Mouse (Mus musculus) intestine, embryonic 16.5 days (tissue): ENCODE measurements around the gene Klk14. TPM values are rescaled to one million over a fixed set of nuclear protein-coding genes. Genes with fewer than 3 reads are reported as not detected.

Experiments used
- ATAC-seq: fragments of 200-750 bp; cut with Nextera tagmentation; 2 replicates; pipeline ENCODE4 v1.8.0; 2017; ENCODE audit warnings: moderate TSS enrichment, moderate library complexity
- H3K27ac ChIP-seq: fragments of 300-500 bp; sonication (generic); 2 replicates; pipeline ENCODE4 v1.5.1; 2014; ENCODE audit warnings: mild to moderate bottlenecking, low read length
- H3K27me3 ChIP-seq: fragments of 300-500 bp; sonication (generic); replicated peaks from 2 replicates; pipeline ENCODE4 v1.6.1; 2014; ENCODE audit warnings: low read length, control low read depth, mixed read lengths; ENCODE audit not compliant: control insufficient read depth, insufficient read depth
- H3K36me3 ChIP-seq: fragments of 300-500 bp; sonication (generic); 2 replicates; pipeline ENCODE4 v1.6.1; 2014; ENCODE audit warnings: low read length, control low read depth; ENCODE audit not compliant: control insufficient read depth, insufficient read depth
- H3K4me1 ChIP-seq: fragments of 300-500 bp; sonication (generic); 2 replicates; pipeline ENCODE4 v1.6.1; 2014; ENCODE audit warnings: low read length, control low read depth, mixed read lengths; ENCODE audit not compliant: control insufficient read depth, insufficient read depth
- H3K4me2 ChIP-seq: fragments of 300-500 bp; sonication (generic); 2 replicates; pipeline ENCODE4 v1.6.1; 2014; ENCODE audit warnings: low read depth, low read length, control low read depth
- H3K4me3 ChIP-seq: fragments of 300-500 bp; sonication (generic); 2 replicates; pipeline ENCODE4 v1.5.1; 2014; ENCODE audit warnings: mild to moderate bottlenecking, low read length
- H3K9ac ChIP-seq: fragments of 300-500 bp; sonication (generic); 2 replicates; pipeline ENCODE4 v1.6.1; 2014; ENCODE audit warnings: low read depth, low read length
- H3K9me3 ChIP-seq: fragments of 300-500 bp; sonication (generic); 2 replicates; pipeline ENCODE4 v1.6.1; 2016; ENCODE audit warnings: low read length, control low read depth; ENCODE audit not compliant: control insufficient read depth
- WGBS: fragments of 180-500 bp; shearing (Covaris S2); extraction: QIAGEN DNeasy Blood & Tissue Kit; methylation state at CpG from one replicate; pipeline ENCODE4 v1.1.7; 2014; 5-methylcytosine and 5-hydroxymethylcytosine counted together
- polyA plus RNA-seq: library from polyadenylated mRNA; unstranded; fragments of >200 nt; fragmentation: Nextera tagmentation; extraction: Ambion mirVana; gene quantifications from 2 replicates; pipeline ENCODE4 v1.2.1, GENCODE M21; 2015

The Klk14 gene
- polyA plus RNA-seq, 1 experiment from 2014 or later, result 0.33 TPM

- no peak for ATAC-seq
- WGBS, result 62% methylated on average over 4 of the region's 4 CpGs
Observed at GRCm38 (mm10) chr7:43712267-43712666, 22.0 kb downstream of the Klk14 start, which contains the start of gene Klk13. Klk13 (plus strand) TSS chr7:43712567.

GRCm38 (mm10) chr7:43712917-43713316 is 22.7 kb downstream of the Klk14 start:
- no peak overlapping the region for H3K27ac ChIP-seq
- H3K9me3 ChIP-seq, result no peaks in the 10 kb centered on the region
- H3K4me1 ChIP-seq, result no peaks in the 10 kb centered on the region
- 16% methylated on average over 9 of the region's 9 CpGs for WGBS
- no peak overlapping the region for H3K9ac ChIP-seq
- H3K4me2 ChIP-seq, result no peak overlapping the region
- no peaks in the 10 kb centered on the region for H3K27me3 ChIP-seq
- no peak overlapping the region for H3K4me3 ChIP-seq
- ATAC-seq, result no peak
- H3K36me3 ChIP-seq, result no peaks in the 10 kb centered on the region

More at GRCm38 (mm10) chr7:43712267-43712666, 22.0 kb downstream of the Klk14 start, which contains the start of gene Klk13:
- Histone ChIP-seq H3K4me2 (no peak within 1 kb of the TSS), H3K27ac (no peak within 1 kb of the TSS), H3K9ac (no peak within 1 kb of the TSS), H3K27me3 (no peaks in the 10 kb centered on the region), H3K4me1 (no peaks in the 10 kb centered on the region), H3K4me3 (no peak within 1 kb of the TSS), H3K9me3 (no peaks in the 10 kb centered on the region), H3K36me3 (no peaks in the 10 kb centered on the region)

- ATAC-seq, result 0 out of 2 replicates have a peak, but pooled peaks have one; percentile 7
Observed at GRCm38 (mm10) chr7:43713741-43714351, 23.6 kb downstream of the Klk14 start.

More at GRCm38 (mm10) chr7:43713741-43714351, 23.6 kb downstream of the Klk14 start:
- Histone ChIP-seq H3K9ac (no peak overlapping the region), H3K27me3 (no peaks in the 10 kb centered on the region), H3K4me3 (no peak overlapping the region), H3K4me1 (no peaks in the 10 kb centered on the region), H3K9me3 (no peaks in the 10 kb centered on the region), H3K27ac (no peak overlapping the region), H3K4me2 (peak overlapping the region; percentile 12; the same call in 1 of the 2 replicates), H3K36me3 (no peaks in the 10 kb centered on the region)
- WGBS, result 7% methylated on average over 19 of the region's 19 CpGs

Other genes with a start within 250 kb of the Klk14 start
- not detected in 2 replicates for gene Cldnd2, start 249.6 kb upstream of the Klk14 start, polyA plus RNA-seq
- gene Etfb, start 246.3 kb upstream of the Klk14 start, polyA plus RNA-seq, result 551 and 568 TPM in 2 replicates
- 0.20 and 0.32 TPM in 2 replicates for gene Gm45233, start 246.3 kb upstream of the Klk14 start, polyA plus RNA-seq
- 2.7 and 2.8 TPM in 2 replicates for gene Vsig10l, start 227.3 kb upstream of the Klk14 start, polyA plus RNA-seq
- gene Iglon5, start 200.3 kb upstream of the Klk14 start, polyA plus RNA-seq, result 0.33 and 0.38 TPM in 2 replicates
- gene 4931406B18Rik, start 184.5 kb upstream of the Klk14 start, polyA plus RNA-seq, result not detected in 2 replicates
- 2.3 TPM in 2 replicates for gene Cd33, start 146.0 kb upstream of the Klk14 start, polyA plus RNA-seq
- gene Zfp658, start 128.2 kb upstream of the Klk14 start, polyA plus RNA-seq, result 2.2 and 2.4 TPM in 2 replicates
- 7.5 and 8.3 TPM in 2 replicates for gene Zfp719, start 110.8 kb upstream of the Klk14 start, polyA plus RNA-seq
- not detected in 2 replicates for gene Zfp819, start 83.2 kb upstream of the Klk14 start, polyA plus RNA-seq
- 9.9 and 10.1 TPM in 2 replicates for gene Ceacam18, start 55.7 kb upstream of the Klk14 start, polyA plus RNA-seq
- 1.6 TPM in 2 replicates for gene Siglece, start 30.3 kb upstream of the Klk14 start, polyA plus RNA-seq
- gene Ctu1, start 18.4 kb upstream of the Klk14 start, polyA plus RNA-seq, result 11.2 and 11.7 TPM in 2 replicates
- 0.27 and 0.33 TPM in 2 replicates for gene Klk13, start 22.1 kb downstream of the Klk14 start, polyA plus RNA-seq
- not detected in 2 replicates for gene Klk12, start 78.5 kb downstream of the Klk14 start, polyA plus RNA-seq
- gene Klk11, start 84.2 kb downstream of the Klk14 start, polyA plus RNA-seq, result 0.75 and 1.7 TPM in 2 replicates
- gene Klk10, start 90.6 kb downstream of the Klk14 start, polyA plus RNA-seq, result 2.5 and 6.3 TPM in 2 replicates
- gene Klk9, start 101.5 kb downstream of the Klk14 start, polyA plus RNA-seq, result 0.15 TPM in 1 of 2 replicates, not detected in the other
- gene Klk8, start 107.2 kb downstream of the Klk14 start, polyA plus RNA-seq, result 9.4 and 12.9 TPM in 2 replicates
- gene Klk7, start 120.9 kb downstream of the Klk14 start, polyA plus RNA-seq, result not detected in 2 replicates
- 0.10 TPM in 1 of 2 replicates, not detected in the other for gene Klk6, start 134.1 kb downstream of the Klk14 start, polyA plus RNA-seq
- not detected in 2 replicates for gene Klk5, start 151.6 kb downstream of the Klk14 start, polyA plus RNA-seq
- not detected in 2 replicates for gene Klk4, start 190.7 kb downstream of the Klk14 start, polyA plus RNA-seq
- gene Klk15, start 243.3 kb downstream of the Klk14 start, polyA plus RNA-seq, result 0.17 TPM in 1 of 2 replicates, not detected in the other